Mouse (Mus musculus) CH12.LX (cell line): ENCODE measurements around the gene Megf11. TPM values are rescaled to one million over a fixed set of nuclear protein-coding genes. Genes with fewer than 3 reads are reported as not detected.

Experiments used
- DNase-seq: peaks from one replicate; pipeline ENCODE4 v3.0.0-alpha.2; 2013; ENCODE audit errors: extremely low read depth
- H3K27ac ChIP-seq: 2 replicates; pipeline ENCODE4 v1.5.1; 2012; ENCODE audit warnings: low read depth, mild to moderate bottlenecking, control low read depth, moderate library complexity; ENCODE audit not compliant: insufficient read depth
- H3K27me3 ChIP-seq: replicated peaks from 2 replicates; pipeline ENCODE3; 2012; ENCODE audit warnings: inconsistent platforms
- H3K36me3 ChIP-seq, 2 experiments: replicated peaks in 1 of 2; 2 replicates each; pipeline versions ENCODE3 to v1.6.1; 2012; ENCODE audit warnings: inconsistent platforms in 1 of 2, low read length in 1 of 2, mild to moderate bottlenecking in 1 of 2, mixed read lengths in 1 of 2, moderate library complexity in 1 of 2; ENCODE audit not compliant: control insufficient read depth in 1 of 2, insufficient read depth in 1 of 2
- H3K4me1 ChIP-seq, 2 experiments: 2 replicates each; pipeline ENCODE4 v1.6.1; 2012; ENCODE audit warnings: inconsistent platforms in 1 of 2, moderate library complexity in 1 of 2; ENCODE audit not compliant: insufficient read depth in 2 of 2, control insufficient read depth in 1 of 2
- H3K4me2 ChIP-seq: 2 replicates; pipeline ENCODE4 v1.6.1; 2012; ENCODE audit warnings: low read depth, mild to moderate bottlenecking, control low read depth; ENCODE audit not compliant: poor library complexity, insufficient read depth, severe bottlenecking
- H3K4me3 ChIP-seq, 3 experiments: fragments of 150-350 bp in 1 of 3; sonication (generic) in 1 of 3; replicated peaks in 1 of 3; 2 replicates each; pipeline versions ENCODE3 to v1.5.1; 2011 to 2012; ENCODE audit warnings: low read depth in 2 of 3, low read length in 2 of 3, mild to moderate bottlenecking in 2 of 3, moderate library complexity in 2 of 3, control low read depth in 1 of 3, improper control_type of control experiment in 1 of 3, inconsistent platforms in 1 of 3, mixed read lengths in 1 of 3; ENCODE audit not compliant: poor library complexity in 1 of 3
- H3K79me2 ChIP-seq: replicated peaks from 2 replicates; pipeline ENCODE4 v1.6.1; 2012; ENCODE audit warnings: mild to moderate bottlenecking, moderate library complexity; ENCODE audit not compliant: control insufficient read depth, poor library complexity, insufficient read depth, severe bottlenecking; ENCODE audit errors: extremely low read depth
- H3K9ac ChIP-seq: 2 replicates; pipeline ENCODE4 v1.6.1; 2012; ENCODE audit warnings: low read depth, mild to moderate bottlenecking, control low read depth, moderate library complexity; ENCODE audit not compliant: insufficient read depth
- H3K9me3 ChIP-seq: replicated peaks from 2 replicates; pipeline ENCODE3; 2012; ENCODE audit warnings: low read length, inconsistent platforms, mixed read lengths
- BHLHE40 ChIP-seq: IDR thresholded peaks from 2 replicates; pipeline ENCODE4 v1.6.1; 2011; ENCODE audit warnings: mild to moderate bottlenecking, low read depth, low read length, improper control_type of control experiment
- GABPA ChIP-seq: IDR thresholded peaks from 2 replicates; pipeline ENCODE4 v1.6.1; 2012; ENCODE audit warnings: low read depth, low read length, improper control_type of control experiment, inconsistent platforms; ENCODE audit not compliant: insufficient replicate concordance
- IRF4 ChIP-seq: IDR thresholded peaks from 2 replicates; pipeline ENCODE4 v1.6.1; 2014; ENCODE audit warnings: low read depth, mild to moderate bottlenecking, inconsistent platforms, low read length, improper control_type of control experiment
- JUND ChIP-seq: conservative IDR thresholded peaks from 2 replicates; pipeline ENCODE4 v1.6.1; 2011; ENCODE audit warnings: low read depth, low read length, improper control_type of control experiment
- MAFK ChIP-seq: IDR thresholded peaks from 2 replicates; pipeline ENCODE4 v1.6.1; 2011; ENCODE audit warnings: low read length, improper control_type of control experiment; ENCODE audit not compliant: insufficient replicate concordance
- MAX ChIP-seq: IDR thresholded peaks from 2 replicates; pipeline ENCODE4 v1.6.1; 2011; ENCODE audit warnings: low read length, improper control_type of control experiment
- MXI1 ChIP-seq: IDR thresholded peaks from 2 replicates; pipeline ENCODE4 v1.6.1; 2011; ENCODE audit warnings: mild to moderate bottlenecking, low read depth, low read length, improper control_type of control experiment
- NRF1 ChIP-seq: IDR thresholded peaks from 2 replicates; pipeline ENCODE4 v1.6.1; 2014; ENCODE audit warnings: low read depth, mild to moderate bottlenecking, inconsistent platforms, low read length, improper control_type of control experiment, moderate library complexity
- PAX5 ChIP-seq: IDR thresholded peaks from 2 replicates; pipeline ENCODE4 v1.6.1; 2012; ENCODE audit warnings: low read length, inconsistent platforms, mixed read lengths
- POLR2AphosphoS2 ChIP-seq: IDR thresholded peaks from 2 replicates; pipeline ENCODE4 v1.6.1; 2011; ENCODE audit warnings: low read depth, low read length, improper control_type of control experiment
- RAD21 ChIP-seq: IDR thresholded peaks from 2 replicates; pipeline ENCODE4 v1.6.1; 2011; ENCODE audit warnings: low read depth, mild to moderate bottlenecking, low read length, improper control_type of control experiment, moderate library complexity
- RCOR1 ChIP-seq: conservative IDR thresholded peaks from 2 replicates; pipeline ENCODE4 v1.6.1; 2012; ENCODE audit warnings: low read depth, mild to moderate bottlenecking, inconsistent platforms, low read length, improper control_type of control experiment
- UBTF ChIP-seq: IDR thresholded peaks from 2 replicates; pipeline ENCODE4 v1.6.1; 2012; ENCODE audit warnings: low read depth, mild to moderate bottlenecking, inconsistent platforms, low read length, improper control_type of control experiment, moderate library complexity
- USF2 ChIP-seq: conservative IDR thresholded peaks from 2 replicates; pipeline ENCODE4 v1.6.1; 2011; ENCODE audit warnings: low read depth, low read length, improper control_type of control experiment
- ZC3H11A ChIP-seq: IDR thresholded peaks from 2 replicates; pipeline ENCODE4 v1.6.1; 2012; ENCODE audit warnings: low read depth, mild to moderate bottlenecking, inconsistent platforms, low read length, improper control_type of control experiment
- ZMIZ1 ChIP-seq: IDR thresholded peaks from 2 replicates; pipeline ENCODE4 v1.6.1; 2012; ENCODE audit warnings: low read depth, mild to moderate bottlenecking, inconsistent platforms, low read length, improper control_type of control experiment
- ZNF384 ChIP-seq: IDR thresholded peaks from 2 replicates; pipeline ENCODE4 v1.6.1; 2012; ENCODE audit warnings: low read depth, low read length, improper control_type of control experiment, inconsistent platforms
- dilution Hi-C: fragments of 300-500 bp; cut with MboI; formaldehyde crosslinking; loops from 2 replicates; pipeline ENCODE4 v1.14.3; 2020; ENCODE audit warnings: low sequenced_read_pairs; ENCODE audit not compliant: extremely low pct_unique_long_range_greater_than_20kb, extremely low pct_ligation_motif_present
- in situ Hi-C: fragments of 300-500 bp; cut with MboI; formaldehyde crosslinking; loops from 3 replicates; pipeline ENCODE4 v1.14.3; 2019; ENCODE audit warnings: low sequenced_read_pairs, low pct_ligation_motif_present, low pct_unique_long_range_greater_than_20kb, mixed read lengths
- polyA plus RNA-seq: library from polyadenylated mRNA; unstranded; fragments of >175 nt; gene quantifications from 2 replicates; pipeline ENCODE4 v1.2.1, GENCODE M21; 2012; ENCODE audit warnings: low read depth; ENCODE audit not compliant: insufficient read length
- total RNA-seq, 2 experiments: library from RNA; depleted of rRNA; stranded (reverse); fragments of 300-350 nt in 1 of 2; fragments of >200 nt in 1 of 2; gene quantifications; 2 replicates each; pipeline ENCODE4 v1.2.3; 2012 to 2014

Megf11 gene
- total and polyA plus RNA-seq, 3 experiments: 0.04 to 0.59 TPM; not detected in 1

- in situ Hi-C loops: no loop called here
- no peaks in the 10 kb centered on the region for H3K9me3 ChIP-seq
- no peaks in the 10 kb centered on the region for H3K79me2 ChIP-seq
- H3K4me1 ChIP-seq: peaks cover 0 to 7% of the 10 kb centered on the region in 2 experiments; a peak in 1 of 4 replicates
- H3K4me2 ChIP-seq: no peak overlapping the region
- peaks cover 1% of the 10 kb centered on the region for H3K27me3 ChIP-seq
- DNase-seq: no peak
- no peak overlapping the region for H3K9ac ChIP-seq
- no peak for TF ChIP-seq RAD21
- TF ChIP-seq ZC3H11A: no peak
- no peak for TF ChIP-seq ZNF384
- no peak overlapping the region for H3K4me3 ChIP-seq
- dilution Hi-C loops: no loop called here
- H3K36me3 ChIP-seq: no peaks in the 10 kb centered on the region
- H3K27ac ChIP-seq: no peak overlapping the region
These were observed 209.0 kb downstream of the Megf11 start for GRCm38 (mm10) chr9:64594442-64594841.

DNA sequence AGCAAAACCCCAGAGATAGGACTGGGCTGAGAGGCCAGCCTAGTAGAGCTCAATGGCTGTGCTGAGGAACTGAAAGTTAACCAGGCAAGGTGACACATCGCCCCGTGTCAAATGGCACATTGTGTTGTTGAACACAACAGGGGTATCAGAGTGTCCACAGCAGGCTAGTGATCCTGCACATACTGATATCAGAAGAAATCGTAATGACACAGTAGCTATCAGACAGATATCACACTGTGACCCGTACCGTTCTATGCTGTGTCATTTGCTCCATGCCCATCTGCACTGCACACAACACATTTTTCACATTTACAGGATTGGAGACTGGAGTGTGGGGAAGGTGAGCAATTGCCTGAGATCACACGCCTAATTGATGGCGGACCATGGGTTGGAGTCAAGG lies 213.0 kb downstream of the Megf11 start:
- in situ Hi-C loops (no loop called here), dilution Hi-C loops (no loop called here)
- Histone ChIP-seq H3K4me3 (no peak overlapping the region), H3K79me2 (no peaks in the 10 kb centered on the region), H3K4me2 (no peak overlapping the region), H3K27ac (no peak overlapping the region), H3K9ac (no peak overlapping the region), H3K36me3 (no peaks in the 10 kb centered on the region), H3K27me3 (peaks cover 1% of the 10 kb centered on the region), H3K9me3 (no peaks in the 10 kb centered on the region), H3K4me1 (peaks cover 5 to 7% of the 10 kb centered on the region in 2 experiments; a peak in 2 of 4 replicates)
- no peak for DNase-seq
- TF ChIP-seq BHLHE40 (no peak), MAX (no peak)

DNA sequence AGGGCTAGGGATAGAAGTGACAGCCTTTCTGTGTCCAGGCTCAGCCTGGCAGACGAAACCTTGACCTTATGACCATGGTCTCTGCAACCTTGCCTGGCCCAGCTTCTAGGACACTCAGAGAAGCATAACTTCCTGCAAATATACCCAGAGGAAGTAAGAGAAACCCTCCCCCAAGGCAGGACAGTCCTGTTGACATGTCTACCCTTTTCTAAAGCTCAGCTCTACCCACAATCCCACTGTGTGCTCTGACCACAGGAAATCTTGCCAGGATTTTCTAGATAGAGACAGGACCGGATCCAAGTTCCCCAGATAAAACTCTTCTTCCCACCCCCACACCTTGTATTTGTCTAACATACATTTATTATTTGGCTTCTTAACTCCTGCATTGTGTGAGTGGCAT lies 215.3 kb downstream of the Megf11 start:
- no peak overlapping the region for H3K9ac ChIP-seq
- H3K27ac ChIP-seq: no peak overlapping the region
- TF ChIP-seq RCOR1: no peak
- no peak for TF ChIP-seq JUND
- TF ChIP-seq ZMIZ1: no peak
- no peak for TF ChIP-seq USF2
- no peak for TF ChIP-seq POLR2AphosphoS2
- no peak for TF ChIP-seq UBTF
- TF ChIP-seq RAD21: no peak
- no peak for TF ChIP-seq ZC3H11A
- TF ChIP-seq MAX: no peak
- no peak for TF ChIP-seq MXI1
- TF ChIP-seq GABPA: no peak
- no peak for TF ChIP-seq NRF1
- TF ChIP-seq PAX5: no peak
- TF ChIP-seq IRF4: no peak
- TF ChIP-seq MAFK: no peak
- no peaks in the 10 kb centered on the region for H3K9me3 ChIP-seq
- H3K36me3 ChIP-seq: no peaks in the 10 kb centered on the region
- no peak overlapping the region for H3K4me3 ChIP-seq
- H3K4me2 ChIP-seq: no peak overlapping the region
- no peak for DNase-seq
- in situ Hi-C loops: no loop called here
- peaks cover 4% of the 10 kb centered on the region for H3K27me3 ChIP-seq
- dilution Hi-C loops: no loop called here
- no peaks in the 10 kb centered on the region for H3K79me2 ChIP-seq
- peaks cover 5 to 7% of the 10 kb centered on the region in 2 experiments; a peak in 2 of 4 replicates for H3K4me1 ChIP-seq
